Mouse (Mus musculus) intestine, embryonic 16.5 days (tissue): ENCODE data around the gene Wnk2. TPM values are rescaled to one million over a fixed set of nuclear protein-coding genes. Genes with fewer than 3 reads are reported as not detected.

ENCODE experiments used
- ATAC-seq: fragments of 200-750 bp; cut with Nextera tagmentation; 2 replicates; pipeline ENCODE4 v1.8.0; 2017; ENCODE audit warnings: moderate TSS enrichment, moderate library complexity
- H3K27ac ChIP-seq: fragments of 300-500 bp; sonication (generic); 2 replicates; pipeline ENCODE4 v1.5.1; 2014; ENCODE audit warnings: mild to moderate bottlenecking, low read length
- H3K27me3 ChIP-seq: fragments of 300-500 bp; sonication (generic); replicated peaks from 2 replicates; pipeline ENCODE4 v1.6.1; 2014; ENCODE audit warnings: low read length, control low read depth, mixed read lengths; ENCODE audit not compliant: control insufficient read depth, insufficient read depth
- H3K36me3 ChIP-seq: fragments of 300-500 bp; sonication (generic); 2 replicates; pipeline ENCODE4 v1.6.1; 2014; ENCODE audit warnings: low read length, control low read depth; ENCODE audit not compliant: control insufficient read depth, insufficient read depth
- H3K4me1 ChIP-seq: fragments of 300-500 bp; sonication (generic); 2 replicates; pipeline ENCODE4 v1.6.1; 2014; ENCODE audit warnings: low read length, control low read depth, mixed read lengths; ENCODE audit not compliant: control insufficient read depth, insufficient read depth
- H3K4me2 ChIP-seq: fragments of 300-500 bp; sonication (generic); 2 replicates; pipeline ENCODE4 v1.6.1; 2014; ENCODE audit warnings: low read depth, low read length, control low read depth
- H3K4me3 ChIP-seq: fragments of 300-500 bp; sonication (generic); 2 replicates; pipeline ENCODE4 v1.5.1; 2014; ENCODE audit warnings: mild to moderate bottlenecking, low read length
- H3K9ac ChIP-seq: fragments of 300-500 bp; sonication (generic); 2 replicates; pipeline ENCODE4 v1.6.1; 2014; ENCODE audit warnings: low read depth, low read length
- H3K9me3 ChIP-seq: fragments of 300-500 bp; sonication (generic); 2 replicates; pipeline ENCODE4 v1.6.1; 2016; ENCODE audit warnings: low read length, control low read depth; ENCODE audit not compliant: control insufficient read depth
- WGBS: fragments of 180-500 bp; shearing (Covaris S2); extraction: QIAGEN DNeasy Blood & Tissue Kit; methylation state at CpG from one replicate; pipeline ENCODE4 v1.1.7; 2014; 5-methylcytosine and 5-hydroxymethylcytosine counted together
- polyA plus RNA-seq: library from polyadenylated mRNA; unstranded; fragments of >200 nt; fragmentation: Nextera tagmentation; extraction: Ambion mirVana; gene quantifications from 2 replicates; pipeline ENCODE4 v1.2.1, GENCODE M21; 2015

The Wnk2 gene
- polyA plus RNA-seq, 1 experiment from 2014 or later, result 3.5 TPM

GRCm38 (mm10) chr13:49094667-49095066, 53.1 kb downstream of the Wnk2 start:
- Histone ChIP-seq H3K36me3 (peaks cover 9% of the 10 kb centered on the region; the same call in 1 of the 2 replicates), H3K9ac (no peak overlapping the region), H3K4me1 (no peaks in the 10 kb centered on the region), H3K9me3 (no peaks in the 10 kb centered on the region), H3K27me3 (no peaks in the 10 kb centered on the region), H3K27ac (no peak overlapping the region), H3K4me3 (no peak overlapping the region), H3K4me2 (no peak overlapping the region)
- ATAC-seq, result 0 out of 2 replicates have a peak, but pooled peaks have one; percentile 36
- 42% methylated on average over 6 of the region's 6 CpGs for WGBS

DNA sequence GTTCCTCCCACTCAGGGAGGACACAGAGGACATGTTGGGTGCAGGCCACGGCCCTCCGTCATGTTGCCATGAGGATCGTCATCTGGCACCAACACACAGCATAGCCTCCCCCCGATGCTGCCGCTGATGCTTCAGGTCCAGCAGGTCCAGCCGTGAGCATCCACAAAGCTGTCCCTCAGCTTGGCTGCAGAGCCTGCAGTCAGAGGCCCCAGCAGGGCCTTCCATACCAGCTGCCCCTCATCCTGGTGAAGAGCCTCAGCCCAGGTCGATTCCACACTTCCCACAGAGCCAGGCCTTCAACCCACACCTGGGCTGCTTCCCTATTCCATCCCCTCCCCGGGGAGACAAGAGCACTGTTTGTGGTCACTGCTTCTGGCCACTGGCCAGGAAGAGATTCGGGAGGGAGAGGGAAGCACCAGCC, 54.3 kb downstream of the Wnk2 start:
- 69% methylated on average over 9 of the region's 9 CpGs for WGBS
- Histone ChIP-seq H3K4me3 (no peak overlapping the region), H3K9me3 (no peaks in the 10 kb centered on the region), H3K9ac (no peak overlapping the region), H3K4me2 (no peak overlapping the region), H3K27ac (no peak overlapping the region), H3K4me1 (no peaks in the 10 kb centered on the region), H3K36me3 (peaks cover 9% of the 10 kb centered on the region; the same call in 1 of the 2 replicates), H3K27me3 (no peaks in the 10 kb centered on the region)
- no peak for ATAC-seq

DNA sequence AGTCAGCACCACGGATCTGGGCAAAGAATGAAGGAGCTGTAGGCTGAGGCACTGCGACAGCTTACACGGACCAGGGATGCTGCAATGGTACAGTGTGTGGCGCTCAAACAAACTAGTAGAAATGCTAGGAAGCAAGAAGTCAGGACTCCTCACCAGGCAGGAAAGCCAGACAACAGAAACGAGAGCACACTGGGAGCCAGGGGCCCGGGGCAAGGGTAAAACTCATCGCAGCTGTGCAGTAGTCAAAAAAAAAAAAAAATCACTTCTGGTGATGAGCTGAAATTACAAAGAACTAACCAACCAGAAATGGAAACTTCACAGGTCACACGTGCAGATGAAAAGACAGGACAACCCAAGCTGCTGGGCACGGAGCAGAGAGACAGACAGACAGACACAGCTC, 55.2 kb downstream of the Wnk2 start:
- Histone ChIP-seq H3K4me2 (no peak overlapping the region), H3K36me3 (peaks cover 9% of the 10 kb centered on the region; the same call in 1 of the 2 replicates), H3K4me3 (no peak overlapping the region), H3K27ac (no peak overlapping the region), H3K9ac (no peak overlapping the region), H3K4me1 (no peaks in the 10 kb centered on the region), H3K27me3 (no peaks in the 10 kb centered on the region), H3K9me3 (no peaks in the 10 kb centered on the region)
- 75% methylated on average over 9 of the region's 9 CpGs for WGBS
- no peak for ATAC-seq

GRCm38 (mm10) chr13:49090176-49090575, 57.6 kb downstream of the Wnk2 start:
- no peak for ATAC-seq
- Histone ChIP-seq H3K9ac (no peak overlapping the region), H3K9me3 (no peaks in the 10 kb centered on the region), H3K4me3 (no peak overlapping the region), H3K36me3 (peaks cover 9% of the 10 kb centered on the region; the same call in 1 of the 2 replicates), H3K4me1 (no peaks in the 10 kb centered on the region), H3K27me3 (no peaks in the 10 kb centered on the region), H3K4me2 (no peak overlapping the region), H3K27ac (no peak overlapping the region)
- WGBS, result 100% methylated on average over 1 of the region's 1 CpGs

GRCm38 (mm10) chr13:49088874-49089273, 58.9 kb downstream of the Wnk2 start:
- Histone ChIP-seq H3K27ac (no peak overlapping the region), H3K36me3 (0 out of 2 replicates have a peak, but pooled peaks cover 4% of the 10 kb centered on the region), H3K9ac (no peak overlapping the region), H3K9me3 (no peaks in the 10 kb centered on the region), H3K4me1 (no peaks in the 10 kb centered on the region), H3K27me3 (no peaks in the 10 kb centered on the region), H3K4me3 (no peak overlapping the region), H3K4me2 (no peak overlapping the region)
- 86% methylated on average over 6 of the region's 6 CpGs for WGBS
- ATAC-seq, result no peak

DNA sequence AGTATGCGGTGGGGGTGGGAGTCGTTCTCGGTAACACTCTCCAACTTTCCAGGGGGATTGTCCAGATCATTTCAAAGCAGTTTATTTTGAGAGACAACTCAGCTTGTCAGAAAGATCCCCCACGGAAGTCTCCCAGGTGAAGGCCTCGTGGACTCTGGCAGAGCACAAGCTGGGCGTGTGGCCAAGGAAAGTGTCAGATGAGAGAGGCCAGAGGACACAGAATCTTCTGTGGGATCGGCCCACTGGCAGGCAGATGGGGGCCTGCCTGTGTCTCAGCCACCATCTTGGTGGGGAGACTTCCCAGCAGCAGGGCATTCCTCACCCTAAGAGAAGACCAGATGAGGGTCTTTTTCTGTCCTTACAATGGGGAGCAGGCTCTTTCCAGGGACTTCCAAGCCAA, 60.4 kb downstream of the Wnk2 start:
- Histone ChIP-seq H3K9me3 (no peaks in the 10 kb centered on the region), H3K4me3 (no peak overlapping the region), H3K36me3 (0 out of 2 replicates have a peak, but pooled peaks cover 4% of the 10 kb centered on the region), H3K9ac (no peak overlapping the region), H3K27me3 (no peaks in the 10 kb centered on the region), H3K4me2 (no peak overlapping the region), H3K4me1 (no peaks in the 10 kb centered on the region), H3K27ac (no peak overlapping the region)
- 61% methylated on average over 7 of the region's 7 CpGs for WGBS
- no peak for ATAC-seq

DNA sequence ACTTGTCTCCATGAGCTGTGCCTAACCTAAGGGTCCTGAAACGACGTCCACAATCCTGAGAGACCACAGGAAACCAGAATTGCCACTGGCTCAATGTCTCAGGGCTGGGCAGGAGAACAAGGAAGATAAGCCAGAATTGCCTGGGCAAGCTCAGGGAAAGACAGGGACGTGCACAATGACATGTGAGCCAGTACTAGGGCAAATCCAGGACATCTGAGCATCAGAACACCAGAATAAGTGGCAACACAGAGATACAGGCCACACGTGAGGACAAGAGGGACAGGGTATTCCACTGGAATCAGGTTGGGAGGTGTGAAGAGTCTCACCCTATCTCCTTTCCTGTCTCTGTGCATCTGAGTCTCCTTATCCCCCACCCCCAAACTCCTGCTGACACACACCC, 61.4 kb downstream of the Wnk2 start:
- H3K9ac ChIP-seq, result no peak overlapping the region
- no peak for ATAC-seq
- H3K27me3 ChIP-seq, result no peaks in the 10 kb centered on the region
- no peak overlapping the region for H3K4me3 ChIP-seq
- 0 out of 2 replicates have a peak, but pooled peaks cover 4% of the 10 kb centered on the region for H3K36me3 ChIP-seq
- no peaks in the 10 kb centered on the region for H3K4me1 ChIP-seq
- 63% methylated on average over 4 of the region's 4 CpGs for WGBS
- no peak overlapping the region for H3K4me2 ChIP-seq
- no peak overlapping the region for H3K27ac ChIP-seq
- no peaks in the 10 kb centered on the region for H3K9me3 ChIP-seq

DNA sequence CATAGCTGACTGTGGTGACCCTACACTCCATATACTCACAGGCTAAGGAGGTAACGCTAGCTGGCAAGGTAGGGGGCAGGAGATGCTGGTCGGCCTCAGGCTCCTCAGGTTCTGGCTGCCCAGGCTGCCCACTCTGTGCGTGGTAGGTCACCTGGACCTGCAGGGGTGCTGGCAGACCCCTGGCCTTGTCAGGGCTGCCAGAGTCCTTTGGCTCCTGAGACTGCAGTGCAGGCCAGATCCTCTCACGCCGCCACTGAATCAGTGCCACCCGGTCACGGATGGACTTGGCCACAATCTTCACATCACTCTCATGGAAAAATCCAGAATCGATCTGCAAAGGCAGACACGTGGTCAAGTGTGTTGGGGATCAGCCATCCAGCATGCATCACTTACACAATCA, 62.6 kb downstream of the Wnk2 start:
- Histone ChIP-seq H3K27ac (no peak overlapping the region), H3K9ac (no peak overlapping the region), H3K27me3 (no peaks in the 10 kb centered on the region), H3K4me3 (no peak overlapping the region), H3K4me2 (no peak overlapping the region), H3K36me3 (0 out of 2 replicates have a peak, but pooled peaks cover under 1% of the 10 kb centered on the region), H3K9me3 (no peaks in the 10 kb centered on the region), H3K4me1 (no peaks in the 10 kb centered on the region)
- ATAC-seq, result no peak
- WGBS, result 93% methylated on average over 9 of the region's 9 CpGs

DNA sequence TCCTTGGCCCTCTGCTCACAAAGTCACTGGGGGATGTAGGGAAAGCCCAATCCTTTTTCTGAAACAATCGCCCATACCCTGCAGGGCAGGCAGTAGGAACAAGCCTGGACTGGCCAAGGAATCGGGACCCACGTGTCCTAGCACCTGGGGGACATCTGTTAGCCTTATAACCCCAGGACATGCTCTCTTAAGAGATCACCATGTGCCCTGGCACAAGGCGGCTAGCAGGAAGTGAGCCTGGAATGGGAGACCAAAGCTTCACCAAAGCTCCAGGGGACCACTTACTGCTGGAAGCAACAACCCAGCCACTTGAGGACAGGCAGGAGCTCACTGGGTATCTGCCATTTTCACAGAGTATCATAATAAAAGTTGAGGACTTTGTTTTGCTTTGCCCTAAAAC, 63.0 kb downstream of the Wnk2 start:
- no peaks in the 10 kb centered on the region for H3K36me3 ChIP-seq
- WGBS, result 83% methylated on average over 4 of the region's 4 CpGs
- no peaks in the 10 kb centered on the region for H3K4me1 ChIP-seq
- H3K27ac ChIP-seq, result no peak overlapping the region
- no peak overlapping the region for H3K4me2 ChIP-seq
- H3K4me3 ChIP-seq, result no peak overlapping the region
- H3K27me3 ChIP-seq, result no peaks in the 10 kb centered on the region
- ATAC-seq, result no peak
- no peak overlapping the region for H3K9ac ChIP-seq
- H3K9me3 ChIP-seq, result no peaks in the 10 kb centered on the region

- Histone ChIP-seq H3K4me3 (no peak overlapping the region), H3K9ac (no peak overlapping the region), H3K9me3 (no peaks in the 10 kb centered on the region), H3K36me3 (no peaks in the 10 kb centered on the region), H3K27ac (no peak overlapping the region), H3K4me1 (no peaks in the 10 kb centered on the region), H3K27me3 (no peaks in the 10 kb centered on the region), H3K4me2 (no peak overlapping the region)
- 84% methylated on average over 9 of the region's 9 CpGs for WGBS
- ATAC-seq, result no peak
Observed at GRCm38 (mm10) chr13:49083941-49084340, 63.9 kb downstream of the Wnk2 start.
